Mouse (Mus musculus) gastrocnemius, postnatal 25 days (tissue): Measurements from ENCODE around the gene Dusp19. TPM values are rescaled to one million over a fixed set of nuclear protein-coding genes. Genes with fewer than 3 reads are reported as not detected.

Source experiments
- DNase-seq: peaks from one replicate; pipeline ENCODE4 v3.0.0; 2022
- microRNA-seq, 2 experiments: library from miRNA; unstranded; fragments of <30 nt; microRNA quantifications; one replicate each; pipeline ENCODE4 v1.2.0; 2021; ENCODE audit warnings: borderline replicate concordance in 2 of 2
- total RNA-seq, 2 experiments: library from RNA; stranded (reverse); gene quantifications; 1 replicate in 1 of 2; 2 replicates in 1 of 2; pipeline ENCODE4 v1.2.3; 2021

Dusp19 gene
- total RNA-seq, 2 experiments from 2014 or later = 8.5 TPM

GRCm38 (mm10) chr2:80638364-80639241, 21.8 kb downstream of the Dusp19 start:
- peak; percentile 83 for DNase-seq

GRCm38 (mm10) chr2:80639398-80639797, 22.6 kb downstream of the Dusp19 start:
- DNase-seq = no peak

GRCm38 (mm10) chr2:80639864-80640263, 23.0 kb downstream of the Dusp19 start:
- no peak for DNase-seq

GRCm38 (mm10) chr2:80661414-80661813, 44.6 kb downstream of the Dusp19 start:
- DNase-seq = no peak

GRCm38 (mm10) chr2:80662682-80663081, 45.8 kb downstream of the Dusp19 start:
- DNase-seq = no peak

GRCm38 (mm10) chr2:80667396-80667964, 50.6 kb downstream of the Dusp19 start:
- no peak for DNase-seq

- no peak for DNase-seq
Measured at GRCm38 (mm10) chr2:80669868-80670666, 53.2 kb downstream of the Dusp19 start.

- no peak for DNase-seq
Measured at GRCm38 (mm10) chr2:80678803-80679202, 62.0 kb downstream of the Dusp19 start.

Small RNA genes lying within 50 kb of the gene (microRNA-seq; reads per million reads assigned to microRNA genes)
- gene Mir684-1 = 0 reads per million in 2 experiments

Other genes with a start within 250 kb of the Dusp19 start
- gene Frzb, start 169.4 kb upstream of the Dusp19 start, total RNA-seq = 10 to 100 TPM; 29.5 to 41.9 TPM
- 10 to 100 TPM; 42.1 to 49.0 TPM for gene Nckap1, start 35.7 kb upstream of the Dusp19 start, total RNA-seq
- 1 to 10 TPM; 7.9 to 9.5 TPM for gene Nup35, start 191 bp downstream of the Dusp19 start, total RNA-seq